Comparison of ENCODE assay signal across 8 mouse cellular contexts in the genomic region with DNA sequence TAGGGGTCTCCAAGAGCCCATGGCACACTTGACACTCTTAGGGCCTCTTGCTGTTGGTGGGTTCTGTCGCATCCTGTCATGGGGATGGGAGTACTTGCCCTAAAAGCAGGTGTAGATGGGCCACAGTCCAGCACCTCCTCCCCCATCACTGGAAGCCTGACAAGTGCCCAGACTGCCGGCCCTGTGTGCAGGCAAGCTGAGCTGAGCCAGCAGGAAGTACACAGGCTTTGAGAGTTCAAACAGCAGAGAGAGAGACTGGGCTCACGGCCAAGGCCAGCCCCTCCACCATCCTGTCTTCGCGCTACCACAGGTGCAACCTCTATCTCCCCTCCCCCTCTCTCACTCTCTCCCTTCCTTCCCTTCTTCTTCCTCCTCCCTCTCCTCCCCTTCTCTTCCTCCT. TPM values are rescaled to one million over a fixed set of nuclear protein-coding genes. Genes with fewer than 3 reads are reported as not detected.
DNase-seq lines count a peak whose midpoint lies in the region; ATAC-seq and TF ChIP-seq lines count a peak whose summit lies in the region.

No protein-coding gene starts in this region.

- H3K27ac ChIP-seq in MEL (ENCODE audit: control insufficient read depth, low read depth, low read length): no peak overlapping the region
- H3K27ac ChIP-seq in liver, embryonic 15.5 days (replicated peaks): no peak overlapping the region
- H3K27ac ChIP-seq in hindbrain, embryonic 10.5 days: no peak overlapping the region

- H3K9ac ChIP-seq in MEL (ENCODE audit: control insufficient read depth, low read depth, low read length, poor library complexity, severe bottlenecking): no peak overlapping the region
- no peak overlapping the region for H3K9ac ChIP-seq in liver, embryonic 15.5 days

- H3K4me2 ChIP-seq in liver, embryonic 15.5 days: no peak overlapping the region

- no peaks in the 10 kb centered on the region for H3K9me3 ChIP-seq in MEL (replicated peaks; ENCODE audit: insufficient read depth, low read length)
- H3K9me3 ChIP-seq in liver, embryonic 15.5 days (replicated peaks): no peaks in the 10 kb centered on the region
- H3K9me3 ChIP-seq in hindbrain, embryonic 10.5 days: peaks cover 6% of the 10 kb centered on the region; the same call in 1 of the 2 replicates

- TF ChIP-seq RAD21 in MEL (IDR thresholded peaks at IDR 0.05; ENCODE audit: low read depth, low read length): no peak

- H3K36me3 ChIP-seq in MEL (ENCODE audit: control insufficient read depth in 1 of 2, insufficient read depth in 2 of 2, low read length in 2 of 2): peaks cover 0 to 10% of the 10 kb centered on the region in 2 experiments; a peak in 2 of 4 replicates
- H3K36me3 ChIP-seq in liver, embryonic 15.5 days (replicated peaks): no peaks in the 10 kb centered on the region
- H3K36me3 ChIP-seq in splenic B cell, adult 2 months (ENCODE audit: control insufficient read depth, insufficient read depth, low read length, poor library complexity, severe bottlenecking): no peaks in the 10 kb centered on the region
- H3K36me3 ChIP-seq in hindbrain, embryonic 10.5 days: no peaks in the 10 kb centered on the region

- TF ChIP-seq EP300 in MEL (IDR thresholded peaks at IDR 0.05; ENCODE audit: low read depth in 1 of 2, low read length in 2 of 2): 0 out of 4 replicates have a peak, but pooled peaks have one; percentile 4 to 33

- H3K27me3 ChIP-seq in MEL (ENCODE audit: control insufficient read depth in 1 of 2, insufficient read depth in 2 of 2, low read length in 2 of 2): no peaks in the 10 kb centered on the region
- H3K27me3 ChIP-seq in liver, embryonic 15.5 days: no peaks in the 10 kb centered on the region
- no peaks in the 10 kb centered on the region for H3K27me3 ChIP-seq in splenic B cell, adult 2 months (ENCODE audit: control insufficient read depth, insufficient read depth, low read length, poor library complexity, severe bottlenecking)
- no peaks in the 10 kb centered on the region for H3K27me3 ChIP-seq in hindbrain, embryonic 10.5 days (ENCODE audit: insufficient read depth, poor library complexity, severe bottlenecking)

- 24% methylated on average over 5 of the region's 5 CpGs for WGBS in liver, embryonic 15.5 days (ENCODE audit: insufficient replicate concordance)
- 70% methylated on average over 5 of the region's 5 CpGs for WGBS in hindbrain, embryonic 10.5 days

- no peak overlapping the region for H3K4me3 ChIP-seq in MEL (ENCODE audit: control insufficient read depth in 1 of 2, insufficient read depth in 1 of 2, low read depth in 2 of 2, low read length in 2 of 2)
- no peak overlapping the region for H3K4me3 ChIP-seq in liver, embryonic 15.5 days (replicated peaks)
- H3K4me3 ChIP-seq in hindbrain, embryonic 10.5 days: no peak overlapping the region

- TF ChIP-seq POLR2A in MEL (IDR thresholded peaks at IDR 0.05; ENCODE audit: control insufficient read depth in 1 of 2, insufficient read depth in 1 of 2, low read depth in 1 of 2, low read length in 2 of 2, poor library complexity in 1 of 2): 0 out of 4 replicates have a peak, but pooled peaks of 1 of the 2 experiments have one; percentile 28

- peaks cover 7 to 18% of the 10 kb centered on the region in 2 experiments for H3K4me1 ChIP-seq in MEL (ENCODE audit: control insufficient read depth in 1 of 2, insufficient read depth in 2 of 2, low read length in 2 of 2)
- peaks cover 19% of the 10 kb centered on the region for H3K4me1 ChIP-seq in liver, embryonic 15.5 days (replicated peaks)
- no peaks in the 10 kb centered on the region for H3K4me1 ChIP-seq in hindbrain, embryonic 10.5 days (replicated peaks)

- no peaks in the 10 kb centered on the region for H3K79me2 ChIP-seq in MEL (ENCODE audit: control insufficient read depth, insufficient read depth, low read length, poor library complexity)

- no peak for TF ChIP-seq CTCF in MEL (IDR thresholded peaks at IDR 0.05 in 2 of 3, conservative IDR thresholded peaks at IDR 0.05 in 1 of 3; ENCODE audit: control insufficient read depth in 1 of 3, insufficient read depth in 1 of 3, low read depth in 2 of 3, low read length in 3 of 3, poor library complexity in 1 of 3, severe bottlenecking in 1 of 3)

- peak; percentile 44; the same call in 1 of the 2 replicates for ATAC-seq in liver, embryonic 15.5 days (ENCODE audit: insufficient read depth)

- peak; percentile 61 for DNase-seq in adrenal gland, postnatal 10 days
- DNase-seq in adrenal gland, adult 18-20 months (ENCODE audit: low spot score in 2 of 2): no peak
- DNase-seq in MEL (ENCODE audit: low read depth, low spot score): peak; percentile 75
- peak; percentile 60 for DNase-seq in induced T-regulatory cell, adult 2 months (ENCODE audit: low read depth)
- peak; percentile 45 for DNase-seq in splenic B cell, adult 2 months (ENCODE audit: low read depth, low spot score)
- DNase-seq in retina, postnatal 1 day: no peak
- DNase-seq in hindbrain, embryonic 10.5 days (ENCODE audit: low spot score): no peak

TF ChIP-seq in MEL, 35 proteins besides CTCF, POLR2A, EP300 and RAD21:
- TF ChIP-seq E2F4 (IDR thresholded peaks at IDR 0.05; ENCODE audit: borderline replicate concordance, low read depth, low read length) (no peak), TAL1 (IDR thresholded peaks at IDR 0.05; ENCODE audit: low read length) (no peak), HCFC1 (IDR thresholded peaks at IDR 0.05; ENCODE audit: low read depth, low read length) (0 out of 2 replicates have a peak, but pooled peaks have one; percentile 46), GATA1 (IDR thresholded peaks at IDR 0.05; ENCODE audit: low read depth, low read length) (no peak), ELF1 (IDR thresholded peaks at IDR 0.05; ENCODE audit: low read depth, low read length) (0 out of 2 replicates have a peak, but pooled peaks have one; percentile 35), RCOR1 (IDR thresholded peaks at IDR 0.05; ENCODE audit: low read depth, low read length) (peak; percentile 45), CHD1 (IDR thresholded peaks at IDR 0.05; ENCODE audit: low read depth, low read length) (no peak), MAZ (IDR thresholded peaks at IDR 0.05; ENCODE audit: low read depth, low read length) (0 out of 2 replicates have a peak, but pooled peaks have one; percentile 51), MEF2A (IDR thresholded peaks at IDR 0.05; ENCODE audit: extremely low read depth, insufficient replicate concordance, low read depth, low read length, poor library complexity, severe bottlenecking) (no peak), SIN3A (IDR thresholded peaks at IDR 0.05; ENCODE audit: low read length) (0 out of 2 replicates have a peak, but pooled peaks have one; percentile 24), JUND (IDR thresholded peaks at IDR 0.05; ENCODE audit: low read depth, low read length) (no peak), MAFK (IDR thresholded peaks at IDR 0.05; ENCODE audit: borderline replicate concordance, low read depth, low read length) (no peak), POLR2AphosphoS2 (IDR thresholded peaks at IDR 0.05; ENCODE audit: low read length) (no peak), MYC (IDR thresholded peaks at IDR 0.05; ENCODE audit: low read depth, low read length) (no peak), UBTF (IDR thresholded peaks at IDR 0.05; ENCODE audit: borderline replicate concordance, insufficient read depth, low read depth, low read length) (no peak), CHD2 (IDR thresholded peaks at IDR 0.05; ENCODE audit: low read length) (peak; percentile 36; the same call in 1 of the 2 replicates)

RNA-seq across cellular contexts. Expression of gene Jade2, which starts 26.2 kb away (rescaled TPM):
- total RNA-seq in adrenal gland, postnatal 10 days (2021): 10 to 100 TPM; 10.7 to 11.4 TPM
- 10 to 100 TPM; 19.2 to 19.7 TPM for total RNA-seq in adrenal gland, adult 18-20 months (2021)
- 4.5 and 5.4 TPM in 2 replicates for total RNA-seq in MEL (2012; rRNA removed)
- 10 to 100 TPM in 1 of 2 experiments, not detected in 1; 13.0 TPM for polyA plus RNA-seq in MEL (2012; ENCODE audit: insufficient read depth in 1 of 2, insufficient read length in 2 of 2, low read depth in 1 of 2, low replicate concordance in 2 of 2, missing spikeins in 1 of 2)
- 0.69 and 0.83 TPM in 2 replicates for polyA plus RNA-seq in liver, embryonic 15.5 days (2015; fragmentation: Nextera tagmentation; extraction: Ambion mirVana)
- 0.35 and 0.39 TPM in 2 replicates for polyA plus RNA-seq in hindbrain, embryonic 10.5 days (2016; fragmentation: Nextera tagmentation; extraction: Ambion mirVana)

Comparison
In these comparisons a context has a peak if more than half of its experiments do, and no peak if none do; other contexts are left out.
1. DNase-seq: peak in adrenal gland, postnatal 10 days (single experiment), MEL (single experiment), induced T-regulatory cell, adult 2 months (single experiment) and splenic B cell, adult 2 months (single experiment); none in adrenal gland, adult 18-20 months (0 of 2), retina, postnatal 1 day (single experiment) and hindbrain, embryonic 10.5 days (single experiment).